Mouse (Mus musculus) testis, postnatal 14 days (tissue): ENCODE data around the gene Osbpl6.
"Not testable (repeated sequence)": the region's sequence is repeated elsewhere in the genome, so short reads cannot be mapped to it uniquely, and the experiment has no call there.

Source experiments
- DNase-seq: peaks from one replicate; pipeline ENCODE4 v3.0.0; 2021; ENCODE audit warnings: low spot score

The Osbpl6 gene

DNA sequence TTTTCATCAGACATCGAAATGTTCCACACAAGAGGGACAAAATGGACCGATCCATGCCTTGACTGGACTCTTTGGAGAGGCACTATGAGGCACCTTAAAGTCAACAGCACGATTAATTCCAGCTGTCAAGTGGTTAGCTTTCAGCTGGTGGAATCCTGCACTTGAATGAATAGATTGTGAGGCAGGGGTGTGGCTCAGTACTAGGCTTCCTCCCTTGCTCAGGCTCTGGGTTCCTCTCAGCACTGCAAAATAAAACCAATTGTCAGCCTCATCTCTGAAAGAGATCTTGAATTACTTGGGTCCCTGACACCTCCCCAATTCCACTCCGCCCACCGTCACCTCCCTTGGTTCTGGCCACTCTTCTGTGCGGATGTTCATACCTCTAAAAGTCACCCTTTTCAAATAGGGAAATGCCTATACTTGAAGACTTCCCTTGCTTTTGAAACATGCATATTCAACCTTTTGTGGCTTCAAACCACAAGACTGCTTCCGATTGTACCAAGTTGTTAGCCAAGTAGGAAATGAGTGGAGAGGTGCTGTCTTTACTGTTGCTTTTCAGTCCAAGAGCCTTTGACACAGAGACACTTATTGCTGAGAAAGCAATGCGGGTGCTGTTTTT is 160.7 kb downstream of the Osbpl6 start:
- DNase-seq = no peak

DNA sequence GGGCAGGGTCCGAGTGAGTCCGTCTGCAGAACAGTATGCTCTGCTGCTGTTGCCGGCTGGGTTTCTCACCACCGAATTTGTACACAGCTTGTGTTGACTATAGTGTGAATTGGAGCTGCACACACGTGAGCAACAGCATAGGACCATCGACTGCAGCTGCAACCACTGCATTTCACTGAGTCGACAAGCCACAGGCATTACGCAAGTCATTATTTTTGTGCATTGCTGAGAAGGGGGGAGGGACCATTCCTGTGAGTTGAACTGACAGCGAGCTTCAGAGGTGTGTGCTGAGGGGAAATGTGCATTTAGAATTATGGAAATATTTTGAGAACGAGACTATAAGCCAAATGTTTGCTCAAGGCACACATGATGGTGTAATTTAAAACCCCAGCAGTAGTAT is 165.2 kb downstream of the Osbpl6 start:
- DNase-seq = no peak

DNA sequence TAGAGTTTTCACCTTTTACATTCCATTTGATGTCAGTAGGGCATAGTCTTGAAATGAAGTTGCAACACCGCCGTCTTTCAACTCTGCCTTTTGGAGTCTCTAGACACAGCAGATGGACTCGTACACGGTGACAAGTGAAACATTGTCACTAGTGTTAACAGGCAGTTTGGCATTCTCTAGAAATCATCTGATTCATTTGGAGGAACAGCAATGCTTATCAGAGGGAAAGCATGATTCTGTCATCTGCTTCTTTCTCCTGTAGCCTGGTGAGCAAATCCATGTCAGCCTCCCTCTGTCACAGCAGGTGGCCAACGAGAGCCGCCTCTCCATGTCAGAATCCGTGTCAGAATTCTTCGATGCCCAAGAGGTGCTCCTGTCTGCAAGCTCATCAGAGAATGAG is 172.6 kb downstream of the Osbpl6 start:
- no peak for DNase-seq

DNA sequence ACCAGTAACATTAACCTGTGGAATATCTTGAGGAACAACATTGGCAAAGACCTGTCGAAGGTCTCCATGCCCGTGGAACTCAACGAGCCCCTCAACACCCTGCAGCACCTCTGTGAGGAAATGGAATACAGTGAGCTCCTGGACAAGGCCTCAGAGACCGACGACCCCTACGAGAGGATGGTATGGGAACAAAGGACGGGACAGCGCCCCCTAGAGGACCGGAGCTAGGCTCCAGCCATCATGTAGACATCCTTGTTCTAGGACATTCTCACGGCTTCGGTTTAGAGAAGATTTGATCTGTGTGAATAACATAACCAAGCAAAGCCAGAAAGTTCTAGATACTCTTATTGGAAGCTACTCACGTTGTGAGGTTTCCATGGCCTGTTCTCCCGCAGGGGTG is 178.8 kb downstream of the Osbpl6 start:
- DNase-seq = peak; percentile 44

DNA sequence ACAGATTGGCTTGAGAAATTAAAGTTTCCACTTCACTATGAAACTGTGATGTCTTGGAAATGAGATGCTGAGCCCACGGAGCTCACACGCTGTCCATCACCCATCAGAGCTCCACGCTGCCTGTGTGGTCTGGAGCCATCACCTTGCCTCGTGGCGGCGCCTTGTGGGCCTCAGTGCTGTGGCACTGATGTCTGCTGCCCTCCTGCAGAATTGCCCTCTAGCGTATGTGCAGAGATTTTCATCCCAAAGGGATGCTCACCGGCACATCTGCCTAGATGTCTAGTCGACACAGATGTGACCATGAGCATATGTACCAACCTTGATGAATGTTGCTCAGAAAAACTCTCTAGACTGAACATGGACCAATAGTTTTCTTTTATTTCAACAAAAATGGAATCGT is 180.6 kb downstream of the Osbpl6 start:
- DNase-seq = no peak

DNA sequence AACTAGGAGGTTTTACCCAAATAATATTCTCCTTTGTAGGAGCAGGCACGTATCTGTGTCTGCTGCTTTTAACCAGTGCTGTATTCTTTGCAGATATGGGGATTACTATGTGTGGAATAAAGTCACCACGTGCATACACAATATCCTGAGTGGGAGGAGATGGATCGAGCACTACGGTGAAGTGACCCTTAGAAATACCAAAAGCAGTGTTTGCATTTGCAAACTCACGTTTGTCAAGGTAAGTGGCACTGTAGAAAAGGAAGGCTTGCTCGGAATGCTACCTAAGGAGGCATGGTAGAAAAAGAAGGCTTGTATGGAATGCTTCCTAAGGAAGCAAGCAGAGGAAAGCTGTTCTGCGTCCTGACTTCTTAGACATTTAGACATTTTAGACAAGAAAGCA is 183.9 kb downstream of the Osbpl6 start:
- DNase-seq = no peak

DNA sequence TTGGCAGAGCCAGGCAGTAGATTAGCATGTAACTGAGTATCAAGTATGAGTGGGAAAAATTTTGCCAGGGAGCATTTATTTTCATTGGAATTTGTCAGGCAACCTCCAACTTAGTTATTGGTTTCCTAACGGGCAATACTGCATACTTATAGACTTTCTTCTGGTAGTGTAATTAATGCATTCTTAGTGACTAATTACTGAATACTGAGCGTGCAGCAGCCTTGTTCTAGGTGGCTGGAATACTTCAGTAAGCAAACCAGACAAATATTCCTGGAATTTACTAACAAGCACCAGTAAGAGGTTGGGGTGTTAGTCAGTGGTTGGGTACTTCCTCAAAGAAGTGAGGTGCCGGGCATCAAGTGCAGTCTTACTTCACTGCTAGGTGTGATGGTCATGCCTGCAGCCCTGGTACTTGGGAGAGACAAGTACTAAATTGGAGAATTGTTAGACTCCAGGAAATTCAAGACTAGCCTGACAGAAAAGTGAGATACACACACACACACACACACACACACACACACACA is 186.2 kb downstream of the Osbpl6 start:
- DNase-seq = no peak

DNA sequence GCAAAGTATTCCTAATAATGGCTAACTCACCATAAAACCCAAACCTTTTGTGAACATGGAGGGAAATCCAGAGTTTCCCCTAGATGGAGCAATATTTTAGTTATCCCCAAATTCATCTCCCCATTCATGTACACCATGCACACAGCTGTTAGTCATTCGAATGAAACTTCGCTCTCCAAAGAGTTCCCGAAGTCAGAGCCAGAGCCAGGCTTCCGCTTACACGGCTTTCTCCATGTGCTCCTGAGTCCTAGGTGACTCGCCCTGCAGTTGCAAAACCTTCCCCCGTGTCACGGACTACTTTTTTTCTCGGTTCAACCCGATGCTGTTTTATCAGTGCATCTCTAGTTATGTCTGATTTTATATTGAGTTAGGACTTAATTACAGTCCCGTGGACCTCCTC is 191.2 kb downstream of the Osbpl6 start:
- DNase-seq = no peak

DNA sequence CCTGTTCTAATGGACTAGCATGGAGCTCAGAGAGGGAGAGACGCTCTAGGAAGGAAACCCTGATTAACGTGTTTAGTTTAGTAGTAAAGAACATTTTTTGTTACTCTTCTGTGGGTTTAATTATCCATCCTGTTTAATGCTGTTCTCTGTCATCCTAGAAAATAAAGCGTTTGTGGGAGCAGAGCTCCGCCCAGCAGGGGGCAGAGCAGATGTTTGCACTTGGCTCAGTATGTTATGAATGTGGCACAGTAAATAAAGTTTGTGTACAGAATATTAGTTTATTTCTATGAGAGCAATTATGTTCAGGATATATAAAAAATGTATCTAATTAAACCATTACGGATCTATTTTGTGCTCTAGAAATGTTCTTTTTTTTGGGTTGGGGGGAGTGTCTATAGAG is 192.9 kb downstream of the Osbpl6 start:
- DNase-seq = no peak

DNA sequence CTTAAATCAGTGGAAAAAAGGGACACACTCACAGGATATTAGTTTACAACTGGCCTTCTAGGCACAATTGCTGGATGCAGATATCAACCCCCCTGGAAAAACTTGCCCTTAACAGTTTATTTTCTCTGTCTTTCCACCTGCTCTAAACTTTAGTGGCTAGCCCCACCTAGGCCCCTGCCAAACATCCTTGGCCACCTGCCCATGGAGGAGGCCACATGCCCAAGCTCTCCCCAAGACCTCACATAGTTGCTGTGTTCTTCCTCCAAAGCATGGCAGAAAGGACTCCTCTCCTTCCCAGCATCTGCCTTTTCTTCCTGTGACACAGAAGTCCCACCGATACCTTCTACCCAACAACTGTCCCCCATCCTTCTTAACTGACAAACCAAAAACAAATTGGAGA is 195.9 kb downstream of the Osbpl6 start:
- no peak for DNase-seq

DNA sequence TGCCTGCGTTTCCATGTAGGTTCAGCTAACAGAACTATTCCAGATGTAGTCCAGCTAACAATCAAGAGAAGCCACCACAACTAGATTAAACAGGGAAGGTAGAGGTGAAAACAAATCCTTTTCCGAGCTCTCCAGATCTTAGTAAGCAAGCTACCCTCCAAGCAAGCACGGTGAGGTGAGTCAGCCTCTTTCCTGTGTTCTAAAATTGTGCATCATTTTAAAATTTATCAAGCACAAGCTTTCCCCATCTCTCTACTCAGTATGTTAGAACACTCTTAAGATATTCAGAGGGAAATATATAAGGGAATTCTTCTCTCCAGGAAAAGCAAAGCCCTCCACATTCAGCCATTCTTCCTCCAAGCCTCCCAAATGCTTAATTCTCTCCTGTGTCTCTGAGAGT is 200.4 kb downstream of the Osbpl6 start:
- no peak for DNase-seq

DNA sequence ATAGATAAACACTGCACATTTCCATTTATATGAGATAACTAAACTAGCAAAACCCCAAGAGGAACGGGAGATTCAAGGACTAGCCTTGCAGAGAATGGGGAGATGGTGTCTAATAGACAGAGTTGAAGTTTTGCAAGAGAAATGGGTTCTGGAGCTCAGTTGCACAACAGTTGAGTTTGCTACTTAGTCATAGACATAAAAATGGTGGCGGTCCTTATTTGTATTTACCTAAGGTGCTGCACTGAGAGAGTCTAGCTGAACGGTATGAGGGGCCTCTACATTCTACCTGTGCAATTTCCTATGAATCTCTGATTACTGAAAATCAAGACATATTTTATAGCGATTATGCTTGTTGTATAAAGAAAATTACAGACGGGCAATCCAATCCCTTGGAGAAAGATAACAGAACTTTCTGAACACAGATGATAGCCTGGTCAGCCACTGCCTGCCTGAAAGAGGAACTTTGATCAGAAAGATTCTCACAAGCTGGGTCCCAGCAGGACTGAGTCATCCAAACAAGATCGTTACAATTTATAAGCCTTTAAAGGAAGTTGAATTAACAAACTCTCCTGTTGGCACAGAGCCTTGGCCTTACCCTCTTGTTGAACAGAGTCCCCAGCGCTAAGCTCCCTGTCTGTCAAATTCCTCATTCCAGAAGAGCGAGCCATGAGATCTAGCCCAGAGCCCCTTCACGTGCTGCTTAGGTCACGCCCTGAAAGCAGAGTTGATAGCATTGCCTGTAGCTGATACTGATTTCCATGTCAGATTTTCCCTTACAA is 204.2 kb downstream of the Osbpl6 start:
- peak; percentile 14 for DNase-seq

DNA sequence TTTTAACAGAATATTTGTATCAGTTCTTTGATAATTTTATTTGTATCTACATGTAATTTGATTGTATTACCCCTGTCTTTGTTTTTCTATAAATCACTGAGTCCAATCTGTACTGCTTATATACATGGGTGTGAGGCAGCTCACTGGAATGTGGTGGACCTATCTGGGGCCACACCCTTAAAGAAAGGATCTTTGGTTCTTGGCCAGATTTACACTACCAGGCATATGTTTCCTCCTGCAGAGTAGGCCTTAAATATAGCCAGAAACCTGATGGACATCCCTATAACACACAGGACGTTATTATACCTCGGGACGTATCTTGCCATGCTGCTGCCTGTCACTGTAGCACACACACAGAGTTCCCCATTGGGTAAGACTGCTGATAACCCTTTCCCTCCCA is 205.7 kb downstream of the Osbpl6 start:
- DNase-seq = no peak

DNA sequence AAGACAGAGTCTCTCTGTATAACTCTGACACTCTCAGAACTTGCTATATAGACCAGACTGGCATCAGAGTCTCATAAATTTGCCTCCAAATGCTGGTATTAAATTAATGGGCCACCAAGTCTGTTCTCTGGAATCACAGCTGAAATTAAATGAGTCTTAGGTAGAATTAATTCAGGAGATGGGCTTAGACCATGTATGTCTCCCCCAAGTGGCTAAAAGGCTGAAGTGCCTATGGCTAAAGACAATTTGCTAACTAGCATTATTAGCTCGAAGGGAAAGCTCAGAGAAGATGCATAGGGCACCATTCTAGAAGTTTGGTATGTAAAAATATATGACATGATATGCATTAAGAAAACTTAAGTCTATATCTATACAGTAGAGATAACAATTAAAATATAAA is 211.8 kb downstream of the Osbpl6 start:
- no peak for DNase-seq

DNA sequence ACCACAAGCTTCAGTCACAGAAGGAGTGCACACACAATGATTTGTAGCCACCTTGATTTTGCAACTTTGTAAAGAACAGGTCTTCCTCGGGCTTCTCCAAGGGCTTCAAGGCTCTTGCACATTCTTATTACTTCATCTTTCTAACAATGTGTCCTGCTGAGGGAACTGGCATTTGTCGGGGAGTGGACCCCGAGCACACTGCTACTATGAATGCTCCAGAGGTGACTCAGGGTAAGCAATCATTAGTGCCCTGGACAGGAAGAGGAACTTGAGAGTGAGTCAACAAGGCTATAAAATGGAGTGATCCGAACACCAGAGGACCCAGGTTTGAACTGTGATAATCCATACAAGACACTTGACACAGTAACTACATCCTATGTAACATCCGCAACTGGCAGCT is 213.9 kb downstream of the Osbpl6 start:
- DNase-seq = no peak

DNA sequence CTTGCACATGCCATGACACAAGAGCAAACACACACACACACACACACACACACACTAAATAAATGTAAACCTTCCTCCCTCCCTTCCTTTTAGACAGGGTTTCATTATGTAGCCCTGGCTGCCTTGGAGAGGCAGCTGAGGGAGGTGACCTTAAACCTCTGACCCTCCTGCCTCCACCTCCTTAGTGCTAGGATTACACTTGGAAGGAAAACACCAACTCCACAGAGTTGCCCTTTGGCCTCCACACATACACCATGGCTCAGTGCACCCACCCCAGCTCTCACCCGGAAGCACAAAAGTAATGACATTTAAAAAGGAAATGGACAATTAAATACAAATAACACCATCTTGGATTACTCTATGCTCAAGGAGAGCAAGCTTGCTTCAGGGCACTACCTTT is 215.4 kb downstream of the Osbpl6 start:
- no peak for DNase-seq

DNA sequence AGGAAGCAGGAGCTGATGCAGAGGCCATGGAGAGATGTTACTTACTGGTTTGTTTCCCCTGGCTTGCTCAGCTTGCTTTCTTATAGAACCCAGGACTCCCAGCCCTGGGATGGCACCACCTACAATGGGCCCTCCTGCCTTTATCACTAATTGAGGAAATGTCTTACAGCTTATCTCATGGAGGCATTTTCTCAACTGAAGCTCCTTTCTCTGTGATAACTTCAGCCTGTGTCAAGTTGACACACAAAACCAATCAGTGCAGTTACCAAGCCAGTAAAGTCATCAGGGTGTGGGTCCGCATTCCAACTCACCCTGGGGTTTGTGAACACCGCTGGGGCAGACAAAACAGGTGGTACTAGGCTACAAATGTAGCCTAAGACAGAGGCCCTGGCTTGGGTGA is 216.0 kb downstream of the Osbpl6 start:
- not testable (repeated sequence) for DNase-seq

DNA sequence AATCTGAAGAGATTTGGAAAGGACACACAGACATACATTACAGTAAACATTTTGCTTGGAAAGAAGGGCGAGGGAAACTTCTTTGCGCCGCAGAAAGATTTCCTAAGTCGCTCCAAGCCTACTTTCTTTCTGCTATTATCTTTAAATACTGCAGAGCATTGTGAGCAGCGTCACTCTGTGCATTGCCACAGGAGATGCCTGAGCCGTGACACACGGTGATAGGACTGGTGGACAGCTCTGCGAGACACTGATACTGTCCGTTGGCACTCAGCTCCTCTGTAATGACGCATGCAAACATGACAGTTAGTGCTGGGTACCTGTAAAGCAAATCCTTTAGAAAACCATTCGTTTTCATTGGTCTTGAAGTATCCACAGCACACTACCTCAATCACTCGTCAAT is 224.0 kb downstream of the Osbpl6 start:
- no peak for DNase-seq

DNA sequence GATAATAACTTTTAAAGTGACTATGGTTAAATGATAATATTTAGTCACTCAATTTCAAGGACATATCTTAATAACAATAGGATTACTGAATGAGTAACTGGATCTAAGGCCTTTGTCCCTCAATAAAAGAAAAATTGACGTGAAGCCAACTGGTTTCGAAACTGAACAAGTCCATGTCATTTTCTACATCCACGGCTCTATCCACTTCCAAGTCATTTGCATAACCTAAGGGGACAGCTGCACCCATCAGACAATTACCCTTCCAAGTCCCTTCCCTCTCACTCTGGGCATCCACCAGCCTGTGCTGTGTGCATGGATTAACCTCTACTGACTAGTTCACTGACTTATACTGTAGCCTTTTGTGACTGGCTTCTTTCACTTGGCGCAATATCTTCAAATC is 225.3 kb downstream of the Osbpl6 start:
- no peak for DNase-seq

DNA sequence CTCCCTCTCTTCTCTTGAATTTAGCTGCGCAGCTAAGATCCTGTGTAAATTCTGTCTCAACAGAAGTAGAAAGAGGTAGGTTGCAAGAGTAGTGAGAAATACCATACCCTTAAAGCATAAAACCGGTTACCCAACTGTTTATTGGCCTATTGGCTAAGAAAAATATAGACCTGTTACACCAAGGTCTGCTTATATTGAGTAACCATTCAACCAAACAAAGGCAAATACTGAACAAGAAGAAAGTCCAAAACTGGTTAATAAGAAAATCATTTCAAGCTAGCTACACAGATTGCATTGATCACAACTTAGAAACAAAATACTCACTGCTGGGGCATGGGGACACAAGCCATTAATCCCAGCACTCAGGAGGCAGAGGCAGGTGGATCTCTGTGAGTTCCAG is 233.3 kb downstream of the Osbpl6 start:
- no peak for DNase-seq

DNA sequence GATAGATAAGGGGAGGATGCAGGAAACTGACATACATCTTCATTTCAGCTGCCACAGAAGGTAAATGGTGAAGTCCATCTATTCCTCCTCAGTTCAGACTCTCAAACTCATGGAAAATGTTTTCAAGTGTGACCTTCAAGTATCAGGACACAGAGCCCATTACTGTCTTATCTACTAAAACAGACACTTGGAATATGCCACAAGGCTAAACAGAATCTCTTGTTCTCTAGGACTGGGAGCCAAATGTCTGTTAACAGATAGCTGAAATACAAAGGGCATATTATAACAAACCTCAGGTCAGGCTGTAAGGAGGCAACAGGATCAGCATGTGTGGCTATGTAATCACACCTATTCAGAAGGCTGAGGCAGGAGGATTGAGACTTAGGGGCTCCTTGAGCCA is 237.5 kb downstream of the Osbpl6 start:
- DNase-seq = peak; percentile 21

DNA sequence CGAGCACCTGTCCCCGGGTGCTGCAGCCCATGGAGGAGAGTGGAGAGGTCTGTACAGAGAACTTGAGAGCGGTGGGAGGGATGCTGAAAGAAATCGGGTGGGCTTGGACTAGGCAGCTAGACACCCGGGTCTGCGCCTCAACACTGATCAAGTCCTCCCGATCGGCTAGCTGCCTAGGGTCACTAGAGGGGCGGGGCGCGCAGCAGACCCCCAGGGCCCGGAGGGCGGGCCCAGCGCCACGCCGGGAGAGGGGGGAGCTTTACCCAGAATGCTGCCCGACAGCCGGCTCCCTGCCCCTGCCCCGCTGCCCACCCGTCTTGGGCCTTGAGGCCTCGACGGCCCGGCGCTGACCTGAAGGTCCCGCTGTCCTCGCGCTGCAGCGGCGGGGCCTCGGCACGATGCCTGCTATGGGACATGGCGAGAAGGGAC is 241.1 kb downstream of the Osbpl6 start:
- DNase-seq = peak; percentile 73

DNA sequence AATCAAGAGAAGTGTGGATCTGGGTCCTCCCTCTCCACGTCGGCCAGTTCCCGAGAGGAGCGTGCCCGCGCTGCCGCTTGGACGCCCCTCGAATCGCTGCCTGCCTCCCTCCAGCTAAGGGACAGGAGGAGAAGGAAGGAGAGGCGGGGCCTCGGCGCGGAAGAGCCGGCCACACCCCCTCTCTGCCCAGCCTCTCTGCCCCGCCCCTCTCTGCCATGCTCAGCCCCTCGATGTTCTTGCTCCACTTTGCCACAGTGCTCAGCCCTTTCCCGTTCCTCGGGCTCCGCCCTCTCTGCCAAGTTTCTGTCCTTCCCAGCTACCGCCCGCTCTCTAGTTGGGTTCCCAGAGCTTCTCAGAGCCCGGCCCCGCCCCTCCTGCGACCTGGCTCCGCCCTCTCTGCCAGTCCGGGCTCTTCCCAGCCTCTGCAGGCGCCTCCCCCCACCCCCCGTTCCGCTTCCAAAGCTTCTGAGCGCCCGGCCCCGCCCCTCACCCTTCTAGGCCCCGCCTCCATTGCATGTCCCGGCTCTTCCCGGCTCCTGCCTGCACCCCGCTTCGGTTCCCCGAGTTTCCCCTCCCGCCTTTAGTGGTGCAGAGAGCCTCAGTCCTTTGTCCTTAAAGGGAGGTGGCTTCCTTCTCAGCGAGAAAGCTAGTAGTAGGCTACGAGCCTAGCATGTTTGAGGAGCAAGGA is 241.7 kb downstream of the Osbpl6 start, which contains the start of the genes Prkra and Pjvk:
Prkra (minus strand) TSS at position 133 of the 688 bp plus-strand sequence.
Pjvk (plus strand) TSS at position 594 of the 688 bp plus-strand sequence.
- DNase-seq = peak; percentile 95
